Mouse (Mus musculus) liver, postnatal 0 days (tissue): Measurements from ENCODE around the gene Tbccd1.

ENCODE experiments used
- CTCF ChIP-seq: sonication (generic); IDR thresholded peaks from 2 replicates; pipeline ENCODE4 v1.5.1; 2016; ENCODE audit warnings: antibody characterized with exemption, low read depth
- EP300 ChIP-seq: IDR thresholded peaks from 2 replicates; pipeline ENCODE4 v1.6.1; 2016; ENCODE audit warnings: antibody characterized with exemption, low read depth, mild to moderate bottlenecking

GRCm38 (mm10) chr16:22879945-22880595 lies 22.6 kb upstream of the Tbccd1 start:
- TF ChIP-seq EP300 (no peak), CTCF (no peak)
